Mouse (Mus musculus) right cerebral cortex, postnatal 25 days (tissue): ENCODE measurements around the gene Myl3.
A peak's percentile ranks its signal among the peaks of the same experiment; 100 is the strongest.

ENCODE experiments used
- DNase-seq: peaks from one replicate; pipeline ENCODE4 v3.0.0; 2022

Gene Myl3

GRCm38 (mm10) chr9:110772336-110772735 is 30.7 kb downstream of the Myl3 start:
- no peak for DNase-seq

- no peak for DNase-seq
These were observed 33.0 kb downstream of the Myl3 start for GRCm38 (mm10) chr9:110774403-110775268.

- no peak for DNase-seq
These were observed 33.8 kb downstream of the Myl3 start for GRCm38 (mm10) chr9:110775269-110776022.

- no peak for DNase-seq
These were observed 36.4 kb downstream of the Myl3 start for GRCm38 (mm10) chr9:110778100-110778499.

- DNase-seq, result no peak
These were observed 36.9 kb downstream of the Myl3 start for GRCm38 (mm10) chr9:110778559-110778958.

- no peak for DNase-seq
These were observed 37.7 kb downstream of the Myl3 start for GRCm38 (mm10) chr9:110779242-110779913.

GRCm38 (mm10) chr9:110781256-110781721 is 39.6 kb downstream of the Myl3 start:
- DNase-seq, result peak; percentile 91

- peak; percentile 68 for DNase-seq
These were observed 40.1 kb downstream of the Myl3 start for GRCm38 (mm10) chr9:110781731-110782130.

- DNase-seq, result no peak
These were observed 42.0 kb downstream of the Myl3 start for GRCm38 (mm10) chr9:110783611-110784010.

GRCm38 (mm10) chr9:110788169-110788568 is 46.5 kb downstream of the Myl3 start:
- DNase-seq, result no peak

- no peak for DNase-seq
These were observed 48.8 kb downstream of the Myl3 start for GRCm38 (mm10) chr9:110790462-110790861.

- DNase-seq, result no peak
These were observed 55.4 kb downstream of the Myl3 start for GRCm38 (mm10) chr9:110797013-110797412.

GRCm38 (mm10) chr9:110797866-110798265 is 56.2 kb downstream of the Myl3 start, which contains the start of gene Prss42:
Gene Prss42 (plus strand): TSS chr9:110798166.
- no peak for DNase-seq

GRCm38 (mm10) chr9:110800834-110801479 is 59.3 kb downstream of the Myl3 start:
- DNase-seq, result no peak

- no peak for DNase-seq
These were observed 61.6 kb downstream of the Myl3 start for GRCm38 (mm10) chr9:110803294-110803693.

- DNase-seq, result peak; percentile 10
These were observed 68.4 kb downstream of the Myl3 start for GRCm38 (mm10) chr9:110810051-110810450.

- no peak for DNase-seq
These were observed 72.1 kb downstream of the Myl3 start, which contains the start of gene Prss44 for GRCm38 (mm10) chr9:110813789-110814188. Gene Prss44 (plus strand): TSS chr9:110813994.
